In the genomic region with DNA sequence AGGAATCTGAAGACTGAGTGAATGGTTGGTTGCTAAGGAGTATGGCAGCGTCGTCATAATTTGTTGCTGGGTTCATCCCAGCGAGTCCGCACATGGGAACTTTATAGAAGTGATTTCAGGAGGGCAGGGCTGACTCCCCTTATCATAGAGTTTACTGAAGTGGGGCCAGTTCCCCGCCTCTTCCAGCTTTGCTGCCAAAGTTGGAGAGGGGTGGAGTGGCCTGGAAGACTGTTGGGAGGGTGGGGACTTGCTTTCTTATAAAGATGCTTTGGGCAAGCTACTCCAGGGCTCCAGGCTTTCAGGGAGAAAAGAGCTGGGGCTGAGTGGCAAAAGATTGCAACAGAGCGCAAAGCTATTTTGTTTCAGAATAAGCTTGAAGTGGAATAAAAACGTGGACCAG, we compare ENCODE assay signal across 8 mouse cellular contexts. TPM values are rescaled to one million over a fixed set of nuclear protein-coding genes. Genes with fewer than 3 reads are reported as not detected.
DNase-seq lines count a peak whose midpoint lies in the region; ATAC-seq and TF ChIP-seq lines count a peak whose summit lies in the region.

No protein-coding gene starts in this region.

- DNase-seq in cerebellum, postnatal 14 days = peak; percentile 9 to 13
- DNase-seq in cerebellum, adult 9-10 months = no peak
- DNase-seq in gastrocnemius, postnatal 10 days = peak; percentile 15
- peak; percentile 20 for DNase-seq in liver, postnatal 0 days
- DNase-seq in ovary, postnatal 36 days (ENCODE audit: low spot score) = peak; percentile 30
- DNase-seq in layer of hippocampus, adult 9-10 months (ENCODE audit: low spot score) = no peak
- DNase-seq in yolk sac, embryonic 10.5 days (ENCODE audit: low spot score) = no peak

- H3K9ac ChIP-seq in hindbrain, embryonic 15.5 days = no peak overlapping the region
- no peak overlapping the region for H3K9ac ChIP-seq in liver, postnatal 0 days (replicated peaks)

- 37% methylated on average over 7 of the region's 7 CpGs for WGBS in hindbrain, embryonic 15.5 days
- WGBS in liver, postnatal 0 days (ENCODE audit: insufficient replicate concordance) = 41% methylated on average over 7 of the region's 7 CpGs

- no peaks in the 10 kb centered on the region for H3K9me3 ChIP-seq in hindbrain, embryonic 15.5 days
- H3K9me3 ChIP-seq in liver, postnatal 0 days (ENCODE audit: low read length) = no peaks in the 10 kb centered on the region

- no peak for TF ChIP-seq CTCF in liver, postnatal 0 days (IDR thresholded peaks at IDR 0.05; ENCODE audit: low read depth)

- peak overlapping the region; percentile 67 for H3K4me3 ChIP-seq in hindbrain, embryonic 15.5 days
- H3K4me3 ChIP-seq in liver, postnatal 0 days (ENCODE audit: low read depth, low read length) = peak overlapping the region; percentile 34; the same call in 1 of the 2 replicates

- ATAC-seq in hindbrain, embryonic 15.5 days (ENCODE audit: low FRiP score, low read depth) = no peak
- no peak for ATAC-seq in liver, postnatal 0 days

- peak overlapping the region; percentile 98 for H3K4me2 ChIP-seq in hindbrain, embryonic 15.5 days
- H3K4me2 ChIP-seq in liver, postnatal 0 days (ENCODE audit: low read depth, low read length) = peak overlapping the region; percentile 70; the same call in 1 of the 2 replicates

- no peaks in the 10 kb centered on the region for H3K36me3 ChIP-seq in hindbrain, embryonic 15.5 days
- no peaks in the 10 kb centered on the region for H3K36me3 ChIP-seq in liver, postnatal 0 days (replicated peaks; ENCODE audit: insufficient read depth, low read length)

- no peak for TF ChIP-seq EP300 in liver, postnatal 0 days (IDR thresholded peaks at IDR 0.05; ENCODE audit: low read depth)

- H3K27ac ChIP-seq in hindbrain, embryonic 15.5 days (replicated peaks) = no peak overlapping the region
- H3K27ac ChIP-seq in liver, postnatal 0 days (ENCODE audit: low read depth) = no peak overlapping the region

- peaks cover 16% of the 10 kb centered on the region for H3K4me1 ChIP-seq in hindbrain, embryonic 15.5 days (replicated peaks)
- H3K4me1 ChIP-seq in liver, postnatal 0 days (ENCODE audit: insufficient read depth) = no peaks in the 10 kb centered on the region

- H3K27me3 ChIP-seq in hindbrain, embryonic 15.5 days = peaks cover 14% of the 10 kb centered on the region; the same call in 1 of the 2 replicates
- H3K27me3 ChIP-seq in liver, postnatal 0 days (ENCODE audit: insufficient read depth, low read length) = peaks cover 10% of the 10 kb centered on the region

RNA-seq across cellular contexts. Expression of a gene that starts 0.7 kb away (rescaled TPM):
- total RNA-seq in gastrocnemius, postnatal 10 days (2021) = 10 to 100 TPM; 13.2 to 17.6 TPM
- polyA plus RNA-seq in hindbrain, embryonic 15.5 days (2015; fragmentation: Nextera tagmentation; extraction: Ambion mirVana) = 9.4 and 11.8 TPM in 2 replicates
- polyA plus RNA-seq in liver, postnatal 0 days (2015; fragmentation: Nextera tagmentation; extraction: Ambion mirVana) = 0.21 and 0.38 TPM in 2 replicates

Comparison
In these comparisons a context has a peak if more than half of its experiments do, and no peak if none do; other contexts are left out.
1. DNase-seq: peak in cerebellum, postnatal 14 days (2 of 2), gastrocnemius, postnatal 10 days (single experiment), liver, postnatal 0 days (single experiment) and ovary, postnatal 36 days (single experiment); none in cerebellum, adult 9-10 months (single experiment), layer of hippocampus, adult 9-10 months (single experiment) and yolk sac, embryonic 10.5 days (single experiment).